8 mouse cellular contexts compared by ENCODE assay signal in genomic region chr15:78914823-78915659, GRCm38 (mm10). TPM values are rescaled to one million over a fixed set of nuclear protein-coding genes. Genes with fewer than 3 reads are reported as not detected.
DNase-seq lines count a peak whose midpoint lies in the region; ATAC-seq and TF ChIP-seq lines count a peak whose summit lies in the region.

No protein-coding gene starts in this region.

- H3K27ac ChIP-seq in heart, embryonic 16.5 days (ENCODE audit: low read length), result no peak overlapping the region
- no peak overlapping the region for H3K27ac ChIP-seq in bone marrow macrophage, adult 2 months (ENCODE audit: insufficient read depth, low read depth, low read length)
- H3K27ac ChIP-seq in hindbrain, embryonic 11.5 days (ENCODE audit: low read depth, low read length), result no peak overlapping the region
- H3K27ac ChIP-seq in midbrain, embryonic 12.5 days (replicated peaks), result peak overlapping the region; percentile 92; the same call in 1 of the 2 replicates

- peaks cover 17% of the 10 kb centered on the region for H3K4me1 ChIP-seq in heart, embryonic 16.5 days (ENCODE audit: control insufficient read depth, insufficient read depth, low read length)
- peaks cover 8% of the 10 kb centered on the region for H3K4me1 ChIP-seq in bone marrow macrophage, adult 2 months (ENCODE audit: control insufficient read depth, insufficient read depth, low read length)
- peaks cover 16% of the 10 kb centered on the region for H3K4me1 ChIP-seq in hindbrain, embryonic 11.5 days (replicated peaks; ENCODE audit: control insufficient read depth, insufficient read depth, low read length)
- H3K4me1 ChIP-seq in midbrain, embryonic 12.5 days, result peaks cover 31% of the 10 kb centered on the region

- peak overlapping the region; percentile 65 for H3K4me3 ChIP-seq in heart, embryonic 16.5 days (ENCODE audit: low read length)
- H3K4me3 ChIP-seq in bone marrow macrophage, adult 2 months (ENCODE audit: insufficient read depth, low read length), result peak overlapping the region; percentile 76
- peak overlapping the region; percentile 76 for H3K4me3 ChIP-seq in hindbrain, embryonic 11.5 days (ENCODE audit: low read depth, low read length)
- peak overlapping the region; percentile 63 for H3K4me3 ChIP-seq in midbrain, embryonic 12.5 days

- no peaks in the 10 kb centered on the region for H3K27me3 ChIP-seq in heart, embryonic 16.5 days (ENCODE audit: control insufficient read depth, insufficient read depth, low read length)
- no peaks in the 10 kb centered on the region for H3K27me3 ChIP-seq in hindbrain, embryonic 11.5 days (ENCODE audit: control insufficient read depth, insufficient read depth, low read length)
- H3K27me3 ChIP-seq in midbrain, embryonic 12.5 days, result peaks cover 4% of the 10 kb centered on the region; the same call in 1 of the 2 replicates

- H3K9me3 ChIP-seq in heart, embryonic 16.5 days (replicated peaks; ENCODE audit: control insufficient read depth, low read length), result no peaks in the 10 kb centered on the region
- no peaks in the 10 kb centered on the region for H3K9me3 ChIP-seq in hindbrain, embryonic 11.5 days (ENCODE audit: control insufficient read depth, low read length)
- H3K9me3 ChIP-seq in midbrain, embryonic 12.5 days, result no peaks in the 10 kb centered on the region

- TF ChIP-seq CTCF in bone marrow macrophage, adult 2 months (IDR thresholded peaks at IDR 0.05; ENCODE audit: low read depth, low read length), result no peak

- peak overlapping the region; percentile 80 for H3K9ac ChIP-seq in heart, embryonic 16.5 days (ENCODE audit: low read length)
- H3K9ac ChIP-seq in hindbrain, embryonic 11.5 days (ENCODE audit: low read depth, low read length), result peak overlapping the region; percentile 82
- H3K9ac ChIP-seq in midbrain, embryonic 12.5 days (replicated peaks), result peak overlapping the region; percentile 76

- peaks cover 9% of the 10 kb centered on the region; the same call in 1 of the 2 replicates for H3K36me3 ChIP-seq in heart, embryonic 16.5 days (ENCODE audit: control insufficient read depth, insufficient read depth)
- no peaks in the 10 kb centered on the region for H3K36me3 ChIP-seq in hindbrain, embryonic 11.5 days (ENCODE audit: control insufficient read depth, insufficient read depth, low read length)
- peaks cover 20% of the 10 kb centered on the region for H3K36me3 ChIP-seq in midbrain, embryonic 12.5 days

- 48% methylated on average over 8 of the region's 8 CpGs for WGBS in heart, embryonic 16.5 days
- 43% methylated on average over 8 of the region's 8 CpGs for WGBS in hindbrain, embryonic 11.5 days
- 57% methylated on average over 8 of the region's 8 CpGs for WGBS in midbrain, embryonic 12.5 days

- peak overlapping the region; percentile 95 for H3K4me2 ChIP-seq in heart, embryonic 16.5 days (ENCODE audit: low read depth, low read length)
- peak overlapping the region; percentile 99 for H3K4me2 ChIP-seq in hindbrain, embryonic 11.5 days (replicated peaks; ENCODE audit: low read depth, low read length)
- H3K4me2 ChIP-seq in midbrain, embryonic 12.5 days (replicated peaks), result peak overlapping the region; percentile 86

- no peak for ATAC-seq in heart, embryonic 16.5 days (replicated peaks; ENCODE audit: extremely low read depth, insufficient read depth, low FRiP score)
- ATAC-seq in hindbrain, embryonic 11.5 days (ENCODE audit: low FRiP score), result no peak
- ATAC-seq in midbrain, embryonic 12.5 days (ENCODE audit: low FRiP score, low read depth), result no peak

- DNase-seq in heart, adult 18-20 months, result no peak
- peak; percentile 19 for DNase-seq in hindbrain, embryonic 11.5 days (ENCODE audit: low spot score)
- DNase-seq in layer of hippocampus, postnatal 14 days (ENCODE audit: low spot score in 2 of 2), result no peak
- DNase-seq in adrenal gland, adult 8-10 months, result no peak
- DNase-seq in testis, postnatal 10 days (ENCODE audit: low spot score), result no peak

- no peak for TF ChIP-seq POLR2A in bone marrow macrophage, adult 2 months (IDR thresholded peaks at IDR 0.05; ENCODE audit: borderline replicate concordance, low read depth, low read length)

RNA-seq across cellular contexts. Expression of gene Pdxp, which starts 1.3 kb away (rescaled TPM):
- 16.9 and 18.3 TPM in 2 replicates for polyA plus RNA-seq in heart, embryonic 16.5 days (2015; fragmentation: Nextera tagmentation; extraction: Ambion mirVana)
- total RNA-seq in heart, adult 18-20 months (2021), result under 1 TPM; 0.62 to 0.64 TPM
- polyA plus RNA-seq in bone marrow macrophage, adult 2 months (2012; ENCODE audit: insufficient read depth, insufficient read length, missing spikeins), result 1.7 and 2.3 TPM in 2 replicates
- 34.8 and 35.2 TPM in 2 replicates for polyA plus RNA-seq in hindbrain, embryonic 11.5 days (2014; fragmentation: Nextera tagmentation; extraction: Ambion mirVana)
- 46.3 and 53.7 TPM in 2 replicates for polyA plus RNA-seq in midbrain, embryonic 12.5 days (2016; fragmentation: Nextera tagmentation; extraction: Ambion mirVana)
- total RNA-seq in layer of hippocampus, postnatal 14 days (2021), result 100 to 1,000 TPM; 141 to 146 TPM
- total RNA-seq in adrenal gland, adult 8-10 months (2022), result 1 to 10 TPM; 4.6 to 8.6 (median 5.9) TPM

RNA-seq across cellular contexts. Expression of gene Lgals1, which starts 11.5 kb away (rescaled TPM):
- polyA plus RNA-seq in heart, embryonic 16.5 days (2015; fragmentation: Nextera tagmentation; extraction: Ambion mirVana), result 718 and 722 TPM in 2 replicates
- 100 to 1,000 TPM; 185 to 222 TPM for total RNA-seq in heart, adult 18-20 months (2021)
- 1,085 and 1,245 TPM in 2 replicates for polyA plus RNA-seq in bone marrow macrophage, adult 2 months (2012; ENCODE audit: insufficient read depth, insufficient read length, missing spikeins)
- 390 and 438 TPM in 2 replicates for polyA plus RNA-seq in hindbrain, embryonic 11.5 days (2014; fragmentation: Nextera tagmentation; extraction: Ambion mirVana)
- polyA plus RNA-seq in midbrain, embryonic 12.5 days (2016; fragmentation: Nextera tagmentation; extraction: Ambion mirVana), result 346 and 420 TPM in 2 replicates
- 10 to 100 TPM; 15.3 to 27.0 TPM for total RNA-seq in layer of hippocampus, postnatal 14 days (2021)
- total RNA-seq in adrenal gland, adult 8-10 months (2022), result 100 to 1,000 TPM; 294 to 595 (median 433) TPM

RNA-seq across cellular contexts. Expression of gene Sh3bp1, which starts 15.5 kb away (rescaled TPM):
- 19.8 and 20.0 TPM in 2 replicates for polyA plus RNA-seq in heart, embryonic 16.5 days (2015; fragmentation: Nextera tagmentation; extraction: Ambion mirVana)
- 1 to 10 TPM; 3.5 to 7.1 TPM for total RNA-seq in heart, adult 18-20 months (2021)
- polyA plus RNA-seq in bone marrow macrophage, adult 2 months (2012; ENCODE audit: insufficient read depth, insufficient read length, missing spikeins), result 158 and 180 TPM in 2 replicates
- 11.8 and 12.4 TPM in 2 replicates for polyA plus RNA-seq in hindbrain, embryonic 11.5 days (2014; fragmentation: Nextera tagmentation; extraction: Ambion mirVana)
- 8.2 and 9.3 TPM in 2 replicates for polyA plus RNA-seq in midbrain, embryonic 12.5 days (2016; fragmentation: Nextera tagmentation; extraction: Ambion mirVana)
- 10 to 100 TPM; 16.1 to 16.8 TPM for total RNA-seq in layer of hippocampus, postnatal 14 days (2021)
- 10 to 100 TPM in 2 of 4 experiments, 1 to 10 TPM in 2; 8.5 to 23.0 (median 15.2) TPM for total RNA-seq in adrenal gland, adult 8-10 months (2022)

RNA-seq across cellular contexts. Expression of gene Gm49510, which starts 15.6 kb away (rescaled TPM):
- polyA plus RNA-seq in heart, embryonic 16.5 days (2015; fragmentation: Nextera tagmentation; extraction: Ambion mirVana), result 0.20 and 0.41 TPM in 2 replicates
- under 1 TPM; 0.10 to 0.27 TPM for total RNA-seq in heart, adult 18-20 months (2021)
- polyA plus RNA-seq in bone marrow macrophage, adult 2 months (2012; ENCODE audit: insufficient read depth, insufficient read length, missing spikeins), result not detected in 2 replicates
- 0.13 and 0.42 TPM in 2 replicates for polyA plus RNA-seq in hindbrain, embryonic 11.5 days (2014; fragmentation: Nextera tagmentation; extraction: Ambion mirVana)
- 0.10 TPM in 1 of 2 replicates, not detected in the other for polyA plus RNA-seq in midbrain, embryonic 12.5 days (2016; fragmentation: Nextera tagmentation; extraction: Ambion mirVana)
- under 1 TPM in 1 of 2 experiments, not detected in 1; 0.25 TPM for total RNA-seq in layer of hippocampus, postnatal 14 days (2021)
- total RNA-seq in adrenal gland, adult 8-10 months (2022), result under 1 TPM in 1 of 4 experiments, not detected in 3; 0.45 TPM

RNA-seq across cellular contexts. Expression of gene Nol12, which starts 19.7 kb away (rescaled TPM):
- polyA plus RNA-seq in heart, embryonic 16.5 days (2015; fragmentation: Nextera tagmentation; extraction: Ambion mirVana), result 28.3 and 33.7 TPM in 2 replicates
- 10 to 100 TPM; 15.7 to 19.1 TPM for total RNA-seq in heart, adult 18-20 months (2021)
- 25.7 and 28.1 TPM in 2 replicates for polyA plus RNA-seq in bone marrow macrophage, adult 2 months (2012; ENCODE audit: insufficient read depth, insufficient read length, missing spikeins)
- polyA plus RNA-seq in hindbrain, embryonic 11.5 days (2014; fragmentation: Nextera tagmentation; extraction: Ambion mirVana), result 61.1 and 64.4 TPM in 2 replicates
- polyA plus RNA-seq in midbrain, embryonic 12.5 days (2016; fragmentation: Nextera tagmentation; extraction: Ambion mirVana), result 50.2 and 59.6 TPM in 2 replicates
- 10 to 100 TPM; 35.9 to 36.1 TPM for total RNA-seq in layer of hippocampus, postnatal 14 days (2021)
- total RNA-seq in adrenal gland, adult 8-10 months (2022), result 10 to 100 TPM; 51.2 to 58.9 (median 52.1) TPM
